Mouse (Mus musculus): Measurements from ENCODE around the gene 2510039O18Rik.

2510039O18Rik gene

GRCm38 (mm10) chr4:147936331-147936954 lies 4.3 kb upstream of the 2510039O18Rik start, which contains the start of gene Plod1:
Gene Plod1, minus strand, starts transcription at chr4:147936767.
- no peak for DNase-seq (ENCODE audit: low read depth, low spot score)

- DNase-seq (ENCODE audit: low read depth, low spot score) = no peak
These were observed 3.7 kb upstream of the 2510039O18Rik start for GRCm38 (mm10) chr4:147937021-147937420.

GRCm38 (mm10) chr4:147937486-147937885 lies 3.2 kb upstream of the 2510039O18Rik start:
- no peak for DNase-seq (ENCODE audit: low read depth, low spot score)

- no peak for DNase-seq (ENCODE audit: low read depth, low spot score)
These were observed 2.3 kb upstream of the 2510039O18Rik start for GRCm38 (mm10) chr4:147938148-147939096.

GRCm38 (mm10) chr4:147940111-147940510 lies 584 bp upstream of the 2510039O18Rik start:
- no peak for DNase-seq (ENCODE audit: low read depth, low spot score)

- DNase-seq (ENCODE audit: low read depth, low spot score) = no peak
These were observed 638 bp downstream of the 2510039O18Rik start for GRCm38 (mm10) chr4:147941045-147942020.

GRCm38 (mm10) chr4:147943005-147943404 lies 2.3 kb downstream of the 2510039O18Rik start:
- DNase-seq (ENCODE audit: low read depth, low spot score) = no peak

- DNase-seq (ENCODE audit: low read depth, low spot score) = no peak
These were observed 6.8 kb downstream of the 2510039O18Rik start for GRCm38 (mm10) chr4:147947511-147947910.

- DNase-seq (ENCODE audit: low read depth, low spot score) = no peak
These were observed 12.9 kb downstream of the 2510039O18Rik start for GRCm38 (mm10) chr4:147953590-147953989.

- DNase-seq (ENCODE audit: low read depth, low spot score) = no peak
These were observed 16.4 kb downstream of the 2510039O18Rik start for GRCm38 (mm10) chr4:147957141-147957540.

GRCm38 (mm10) chr4:147959881-147960831 lies 19.5 kb downstream of the 2510039O18Rik start:
- no peak for DNase-seq (ENCODE audit: low read depth, low spot score)

- DNase-seq (ENCODE audit: low read depth, low spot score) = no peak
These were observed 22.1 kb downstream of the 2510039O18Rik start for GRCm38 (mm10) chr4:147962781-147963180.

GRCm38 (mm10) chr4:147963623-147964022 lies 22.9 kb downstream of the 2510039O18Rik start:
- DNase-seq (ENCODE audit: low read depth, low spot score) = no peak

GRCm38 (mm10) chr4:147965712-147966111 lies 25.0 kb downstream of the 2510039O18Rik start:
- DNase-seq (ENCODE audit: low read depth, low spot score) = no peak

GRCm38 (mm10) chr4:147968816-147969215 lies 28.1 kb downstream of the 2510039O18Rik start:
- DNase-seq (ENCODE audit: low read depth, low spot score) = no peak

- DNase-seq (ENCODE audit: low read depth, low spot score) = no peak
These were observed 28.6 kb downstream of the 2510039O18Rik start for GRCm38 (mm10) chr4:147969337-147969736.

GRCm38 (mm10) chr4:147976237-147976636 lies 35.5 kb downstream of the 2510039O18Rik start:
- no peak for DNase-seq (ENCODE audit: low read depth, low spot score)

GRCm38 (mm10) chr4:147977726-147978125 lies 37.0 kb downstream of the 2510039O18Rik start:
- DNase-seq (ENCODE audit: low read depth, low spot score) = no peak

GRCm38 (mm10) chr4:147978391-147978790 lies 37.7 kb downstream of the 2510039O18Rik start:
- no peak for DNase-seq (ENCODE audit: low read depth, low spot score)

GRCm38 (mm10) chr4:147979441-147979860 lies 38.8 kb downstream of the 2510039O18Rik start:
- no peak for DNase-seq (ENCODE audit: low read depth, low spot score)
